Mouse (Mus musculus) intestine, embryonic 16.5 days (tissue): ENCODE data around the gene Pappa. TPM values are rescaled to one million over a fixed set of nuclear protein-coding genes. Genes with fewer than 3 reads are reported as not detected.

Experiments used
- ATAC-seq: fragments of 200-750 bp; cut with Nextera tagmentation; 2 replicates; pipeline ENCODE4 v1.8.0; 2017; ENCODE audit warnings: moderate TSS enrichment, moderate library complexity
- H3K27ac ChIP-seq: fragments of 300-500 bp; sonication (generic); 2 replicates; pipeline ENCODE4 v1.5.1; 2014; ENCODE audit warnings: mild to moderate bottlenecking, low read length
- H3K27me3 ChIP-seq: fragments of 300-500 bp; sonication (generic); replicated peaks from 2 replicates; pipeline ENCODE4 v1.6.1; 2014; ENCODE audit warnings: low read length, control low read depth, mixed read lengths; ENCODE audit not compliant: control insufficient read depth, insufficient read depth
- H3K36me3 ChIP-seq: fragments of 300-500 bp; sonication (generic); 2 replicates; pipeline ENCODE4 v1.6.1; 2014; ENCODE audit warnings: low read length, control low read depth; ENCODE audit not compliant: control insufficient read depth, insufficient read depth
- H3K4me1 ChIP-seq: fragments of 300-500 bp; sonication (generic); 2 replicates; pipeline ENCODE4 v1.6.1; 2014; ENCODE audit warnings: low read length, control low read depth, mixed read lengths; ENCODE audit not compliant: control insufficient read depth, insufficient read depth
- H3K4me2 ChIP-seq: fragments of 300-500 bp; sonication (generic); 2 replicates; pipeline ENCODE4 v1.6.1; 2014; ENCODE audit warnings: low read depth, low read length, control low read depth
- H3K4me3 ChIP-seq: fragments of 300-500 bp; sonication (generic); 2 replicates; pipeline ENCODE4 v1.5.1; 2014; ENCODE audit warnings: mild to moderate bottlenecking, low read length
- H3K9ac ChIP-seq: fragments of 300-500 bp; sonication (generic); 2 replicates; pipeline ENCODE4 v1.6.1; 2014; ENCODE audit warnings: low read depth, low read length
- H3K9me3 ChIP-seq: fragments of 300-500 bp; sonication (generic); 2 replicates; pipeline ENCODE4 v1.6.1; 2016; ENCODE audit warnings: low read length, control low read depth; ENCODE audit not compliant: control insufficient read depth
- WGBS: fragments of 180-500 bp; shearing (Covaris S2); extraction: QIAGEN DNeasy Blood & Tissue Kit; methylation state at CpG from one replicate; pipeline ENCODE4 v1.1.7; 2014; 5-methylcytosine and 5-hydroxymethylcytosine counted together
- polyA plus RNA-seq: library from polyadenylated mRNA; unstranded; fragments of >200 nt; fragmentation: Nextera tagmentation; extraction: Ambion mirVana; gene quantifications from 2 replicates; pipeline ENCODE4 v1.2.1, GENCODE M21; 2015

Pappa gene
- polyA plus RNA-seq, 1 experiment from 2014 or later, result 0.61 TPM

DNA sequence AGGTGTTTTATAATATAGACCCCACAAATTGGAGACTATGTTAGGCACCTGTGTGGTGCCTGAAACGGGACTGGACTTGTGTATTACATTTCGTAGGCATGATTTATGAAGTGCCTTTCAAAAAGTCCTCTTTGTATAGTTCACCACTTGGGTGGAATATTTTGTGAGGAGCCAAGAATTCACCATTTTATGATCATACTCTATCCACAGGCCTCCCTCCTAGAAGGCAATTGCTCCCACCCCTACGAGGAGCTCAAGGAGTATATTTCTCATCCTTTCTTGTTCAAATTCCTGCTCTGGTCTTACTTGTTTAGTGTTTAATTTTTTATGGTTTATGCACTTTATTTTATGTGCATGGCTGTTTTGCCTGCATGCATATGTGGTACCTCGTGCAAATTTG is 259.1 kb downstream of the Pappa start:
- Histone ChIP-seq H3K9me3 (no peaks in the 10 kb centered on the region), H3K4me2 (no peak overlapping the region), H3K4me3 (no peak overlapping the region), H3K27ac (no peak overlapping the region), H3K27me3 (no peaks in the 10 kb centered on the region), H3K36me3 (no peaks in the 10 kb centered on the region), H3K4me1 (no peaks in the 10 kb centered on the region), H3K9ac (no peak overlapping the region)
- ATAC-seq, result no peak
- 83% methylated on average over 4 of the region's 4 CpGs for WGBS

DNA sequence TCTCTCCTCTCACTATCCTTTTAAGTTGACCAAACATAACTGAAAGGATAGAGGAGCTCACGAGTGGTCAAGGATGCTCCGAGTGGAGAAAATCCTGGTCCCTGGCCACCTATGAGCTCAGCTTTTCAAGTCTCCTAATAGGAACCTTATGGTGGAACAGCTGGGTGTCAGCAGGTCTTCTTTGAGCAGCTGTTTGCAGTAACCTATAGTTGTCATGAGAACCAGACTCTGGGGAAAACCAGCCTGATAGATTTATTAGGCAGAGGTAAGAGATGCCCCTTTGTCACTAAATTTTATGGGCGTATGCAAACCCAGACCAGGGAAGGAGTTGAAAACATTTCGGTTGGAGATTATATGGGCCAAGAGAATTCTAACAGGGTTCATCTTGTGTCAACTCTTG is 267.0 kb downstream of the Pappa start:
- no peak for ATAC-seq
- no peaks in the 10 kb centered on the region for H3K36me3 ChIP-seq
- no peak overlapping the region for H3K9ac ChIP-seq
- H3K9me3 ChIP-seq, result no peaks in the 10 kb centered on the region
- no peak overlapping the region for H3K27ac ChIP-seq
- no peak overlapping the region for H3K4me2 ChIP-seq
- WGBS, result 60% methylated on average over 4 of the region's 4 CpGs
- no peaks in the 10 kb centered on the region for H3K27me3 ChIP-seq
- H3K4me3 ChIP-seq, result no peak overlapping the region
- no peaks in the 10 kb centered on the region for H3K4me1 ChIP-seq

DNA sequence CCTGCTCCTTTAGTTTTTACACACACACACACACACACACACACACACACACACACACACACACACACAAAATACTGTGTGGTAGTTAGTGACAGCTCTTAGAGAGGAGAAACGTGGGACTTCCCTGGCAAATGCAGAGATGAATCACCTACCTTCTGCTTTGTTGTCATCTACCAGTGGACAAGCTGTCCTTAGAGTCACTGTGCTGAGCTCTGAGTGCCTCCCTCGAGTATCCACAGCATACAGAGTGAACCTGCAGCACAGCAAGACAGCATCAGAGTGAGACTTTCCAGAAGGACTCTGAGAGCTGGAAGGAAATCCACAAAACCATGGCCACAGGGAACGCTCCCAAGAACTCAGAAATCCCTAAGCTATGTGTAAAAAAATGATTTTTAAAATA is 272.8 kb downstream of the Pappa start:
- no peak overlapping the region for H3K9ac ChIP-seq
- no peaks in the 10 kb centered on the region for H3K4me1 ChIP-seq
- WGBS, result 60% methylated on average over 3 of the region's 3 CpGs
- no peak overlapping the region for H3K4me2 ChIP-seq
- no peaks in the 10 kb centered on the region for H3K36me3 ChIP-seq
- no peak for ATAC-seq
- no peaks in the 10 kb centered on the region for H3K27me3 ChIP-seq
- no peaks in the 10 kb centered on the region for H3K9me3 ChIP-seq
- no peak overlapping the region for H3K27ac ChIP-seq
- no peak overlapping the region for H3K4me3 ChIP-seq

DNA sequence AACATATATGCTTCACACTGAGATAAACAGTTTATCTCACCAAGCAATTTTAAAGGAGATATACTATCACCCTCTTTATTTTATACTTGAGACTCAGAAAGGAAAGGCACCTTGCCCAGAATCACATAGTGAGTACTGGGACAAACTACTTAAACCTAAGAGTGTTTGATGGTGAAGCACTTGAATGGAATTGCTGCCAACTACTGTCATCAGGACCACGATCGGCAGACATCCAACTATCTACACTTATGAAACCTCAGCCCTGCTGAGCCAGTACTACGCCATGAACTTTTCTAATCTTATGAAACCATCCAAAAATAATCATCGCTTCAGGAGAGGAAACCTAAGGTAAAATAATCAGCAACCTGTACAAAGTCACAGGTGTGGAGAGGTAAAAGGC is 275.5 kb downstream of the Pappa start:
- Histone ChIP-seq H3K4me1 (no peaks in the 10 kb centered on the region), H3K4me3 (no peak overlapping the region), H3K27me3 (no peaks in the 10 kb centered on the region), H3K4me2 (no peak overlapping the region), H3K36me3 (no peaks in the 10 kb centered on the region), H3K27ac (no peak overlapping the region), H3K9ac (no peak overlapping the region), H3K9me3 (no peaks in the 10 kb centered on the region)
- ATAC-seq, result no peak
- WGBS, result 92% methylated on average over 4 of the region's 4 CpGs

DNA sequence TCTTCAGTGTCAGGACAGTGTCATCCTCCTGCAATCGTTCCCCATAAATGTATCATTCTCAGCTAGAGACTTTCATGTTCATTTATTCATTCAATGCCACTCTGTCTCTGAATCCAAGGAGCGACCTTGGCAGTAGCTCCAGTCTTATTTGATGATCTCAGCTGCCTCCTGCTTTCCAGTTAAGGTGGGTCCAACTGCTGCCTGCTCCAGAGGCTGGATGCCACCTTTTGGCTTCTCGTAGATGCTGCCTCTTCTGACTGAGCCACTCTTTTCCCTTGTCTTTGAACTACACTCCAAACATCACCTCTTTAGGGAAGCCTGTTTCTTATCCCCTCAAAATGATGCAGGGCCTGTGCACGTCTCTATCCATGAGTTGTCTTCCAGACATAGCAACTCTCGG is 278.3 kb downstream of the Pappa start:
- no peak overlapping the region for H3K27ac ChIP-seq
- no peak overlapping the region for H3K4me3 ChIP-seq
- WGBS, result 72% methylated on average over 5 of the region's 5 CpGs
- no peaks in the 10 kb centered on the region for H3K9me3 ChIP-seq
- H3K4me2 ChIP-seq, result no peak overlapping the region
- no peaks in the 10 kb centered on the region for H3K36me3 ChIP-seq
- H3K4me1 ChIP-seq, result no peaks in the 10 kb centered on the region
- H3K27me3 ChIP-seq, result no peaks in the 10 kb centered on the region
- no peak overlapping the region for H3K9ac ChIP-seq
- ATAC-seq, result no peak

DNA sequence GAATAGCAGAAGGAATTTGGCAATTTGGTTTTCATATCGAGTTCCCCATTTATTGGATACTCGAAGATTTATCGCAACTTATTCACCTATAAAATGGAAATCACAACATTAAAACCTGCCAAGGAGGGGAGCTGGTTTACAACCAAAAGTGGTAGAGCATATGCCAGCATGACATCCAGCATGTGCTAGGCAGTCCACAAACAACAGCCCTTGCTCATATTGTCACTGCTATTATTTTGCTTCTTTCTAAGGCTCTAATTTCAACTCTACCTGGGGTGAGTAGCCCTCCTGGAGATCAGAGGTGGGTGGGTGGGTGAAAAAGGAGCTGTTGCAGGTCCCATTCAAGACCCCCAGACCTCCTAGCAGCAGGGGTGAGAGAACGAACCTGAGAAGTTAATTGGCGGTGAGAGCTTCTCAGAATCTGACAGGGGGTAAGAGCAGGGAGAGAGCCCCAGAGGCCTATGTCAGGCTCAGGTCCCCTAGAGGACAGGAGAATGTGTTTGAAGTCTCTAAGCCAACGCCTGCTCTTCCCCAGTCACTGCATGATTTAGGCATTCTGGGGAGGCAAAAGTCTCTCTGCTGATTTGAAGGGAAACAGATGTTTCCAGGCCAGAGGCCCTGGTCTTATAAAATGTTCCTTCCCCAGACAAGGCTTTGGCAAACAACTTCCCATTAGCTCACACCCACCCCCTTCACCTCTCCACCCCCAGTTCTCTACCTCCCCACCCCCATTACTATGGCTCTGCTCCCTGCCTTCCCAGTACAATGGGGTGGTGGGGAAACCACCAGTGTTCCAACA is 279.1 kb downstream of the Pappa start:
- WGBS, result 57% methylated on average over 6 of the region's 6 CpGs
- Histone ChIP-seq H3K27me3 (no peaks in the 10 kb centered on the region), H3K4me3 (no peak overlapping the region), H3K27ac (no peak overlapping the region), H3K9me3 (no peaks in the 10 kb centered on the region), H3K36me3 (no peaks in the 10 kb centered on the region), H3K9ac (no peak overlapping the region), H3K4me1 (no peaks in the 10 kb centered on the region), H3K4me2 (no peak overlapping the region)
- ATAC-seq, result 0 out of 2 replicates have a peak, but pooled peaks have one; percentile 50
